Mouse (Mus musculus): Measurements from ENCODE around the gene Cpa2. TPM values are rescaled to one million over a fixed set of nuclear protein-coding genes. Genes with fewer than 3 reads are reported as not detected.

The Cpa2 gene
- polyA plus RNA-seq, 1 experiment from 2014 or later = 11.3 TPM

DNA sequence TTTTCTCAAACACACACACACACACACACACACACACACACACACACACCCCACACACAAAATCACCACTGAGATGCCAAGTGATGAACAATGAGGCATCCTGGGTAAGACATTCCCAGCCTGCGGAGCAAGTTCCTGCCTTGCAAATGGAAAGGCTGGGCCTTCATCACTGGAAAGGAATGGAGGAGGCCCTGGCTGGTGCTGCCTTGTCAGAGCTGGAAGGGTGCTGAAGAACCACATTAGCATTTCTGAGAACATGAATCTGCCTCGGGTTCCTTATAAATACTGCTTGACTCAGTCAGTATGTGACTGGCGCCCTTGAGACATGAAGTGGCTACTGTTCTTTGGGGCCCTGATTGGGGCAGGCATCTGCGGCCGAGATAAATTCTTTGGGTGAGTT is 26.7 kb downstream of the Cpa2 start, which contains the start of gene Cpa4:
Gene Cpa4 (plus strand): TSS at position 301 of the 400 bp plus-strand sequence.
- peaks cover 5% of the 10 kb centered on the region for H3K4me1 ChIP-seq (ENCODE audit: control insufficient read depth, insufficient read depth, low read length)
- DNase-seq (ENCODE audit: low spot score) = no peak
- 84% methylated on average over 5 of the region's 5 CpGs for WGBS
- no peak within 1 kb of the TSS for H3K27ac ChIP-seq (ENCODE audit: low read depth, low read length)
- H3K9ac ChIP-seq (ENCODE audit: low read length) = no peak within 1 kb of the TSS
- no peak for ATAC-seq (ENCODE audit: insufficient read depth, low FRiP score, low TSS enrichment)
- H3K4me2 ChIP-seq (ENCODE audit: low read depth) = no peak within 1 kb of the TSS
- H3K27me3 ChIP-seq (ENCODE audit: control insufficient read depth, insufficient read depth, low read length) = no peaks in the 10 kb centered on the region
- no peak within 1 kb of the TSS for H3K4me3 ChIP-seq (ENCODE audit: low read depth, low read length)
- no peaks in the 10 kb centered on the region for H3K9me3 ChIP-seq (ENCODE audit: control insufficient read depth, low read length)
- no peaks in the 10 kb centered on the region for H3K36me3 ChIP-seq (ENCODE audit: control insufficient read depth, insufficient read depth, low read length)

DNA sequence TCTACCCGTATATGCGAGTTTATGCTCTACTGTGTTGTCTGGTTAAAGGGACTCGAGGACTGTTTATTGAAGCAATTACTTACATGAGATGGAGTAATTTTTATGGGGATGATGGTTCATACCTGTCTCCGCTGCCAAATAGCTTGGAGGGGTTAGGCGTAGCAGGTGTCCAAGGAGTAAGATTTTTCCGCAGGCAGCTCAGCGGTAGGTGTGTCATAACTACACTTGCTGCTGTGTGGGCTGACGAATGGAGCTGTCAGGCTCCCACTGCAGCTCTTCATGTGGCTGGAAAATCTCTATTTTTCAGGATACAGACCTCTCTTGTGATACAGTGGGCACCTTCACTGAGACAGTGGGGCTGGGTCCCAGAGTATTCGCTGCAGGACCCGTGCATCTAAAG is 27.9 kb downstream of the Cpa2 start:
- WGBS = 82% methylated on average over 10 of the region's 10 CpGs
- ATAC-seq (ENCODE audit: insufficient read depth, low FRiP score, low TSS enrichment) (no peak), DNase-seq (ENCODE audit: low spot score) (no peak)
- H3K9ac ChIP-seq (ENCODE audit: low read length) = no peak overlapping the region
- H3K4me1 ChIP-seq (ENCODE audit: control insufficient read depth, insufficient read depth, low read length) = peaks cover 6% of the 10 kb centered on the region
- no peak overlapping the region for H3K4me3 ChIP-seq (ENCODE audit: low read depth, low read length)
- no peaks in the 10 kb centered on the region for H3K27me3 ChIP-seq (ENCODE audit: control insufficient read depth, insufficient read depth, low read length)
- no peaks in the 10 kb centered on the region for H3K36me3 ChIP-seq (ENCODE audit: control insufficient read depth, insufficient read depth, low read length)
- H3K27ac ChIP-seq (ENCODE audit: low read depth, low read length) = no peak overlapping the region
- no peaks in the 10 kb centered on the region for H3K9me3 ChIP-seq (ENCODE audit: control insufficient read depth, low read length)
- H3K4me2 ChIP-seq (ENCODE audit: low read depth) = no peak overlapping the region

DNA sequence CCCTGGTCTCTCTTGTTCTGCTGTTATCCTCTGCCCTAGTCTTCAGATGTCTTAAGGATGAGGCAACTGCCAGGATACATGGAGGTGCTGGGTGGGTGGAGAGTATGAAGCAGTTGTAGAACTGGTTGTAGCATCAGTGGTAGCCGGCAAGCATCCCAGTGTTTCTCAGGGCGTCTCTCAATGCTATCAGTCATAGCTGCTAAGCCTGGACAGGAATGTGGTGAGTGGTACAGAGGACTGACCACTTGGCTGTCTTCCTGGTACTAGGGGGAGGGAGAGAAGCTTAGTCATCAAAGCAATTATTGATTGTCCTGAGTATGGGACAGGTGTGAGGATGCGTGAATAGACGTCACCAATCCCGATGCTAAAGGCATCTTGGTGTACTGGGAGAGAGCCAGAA is 28.6 kb downstream of the Cpa2 start:
- DNase-seq (ENCODE audit: low spot score) (no peak), ATAC-seq (ENCODE audit: insufficient read depth, low FRiP score, low TSS enrichment) (no peak)
- Histone ChIP-seq H3K9me3 (ENCODE audit: control insufficient read depth, low read length) (no peaks in the 10 kb centered on the region), H3K9ac (ENCODE audit: low read length) (no peak overlapping the region), H3K27ac (ENCODE audit: low read depth, low read length) (no peak overlapping the region), H3K4me3 (ENCODE audit: low read depth, low read length) (no peak overlapping the region), H3K4me1 (ENCODE audit: control insufficient read depth, insufficient read depth, low read length) (peaks cover 6% of the 10 kb centered on the region), H3K27me3 (ENCODE audit: control insufficient read depth, insufficient read depth, low read length) (no peaks in the 10 kb centered on the region), H3K4me2 (ENCODE audit: low read depth) (no peak overlapping the region), H3K36me3 (ENCODE audit: control insufficient read depth, insufficient read depth, low read length) (no peaks in the 10 kb centered on the region)
- WGBS = 93% methylated on average over 5 of the region's 5 CpGs

DNA sequence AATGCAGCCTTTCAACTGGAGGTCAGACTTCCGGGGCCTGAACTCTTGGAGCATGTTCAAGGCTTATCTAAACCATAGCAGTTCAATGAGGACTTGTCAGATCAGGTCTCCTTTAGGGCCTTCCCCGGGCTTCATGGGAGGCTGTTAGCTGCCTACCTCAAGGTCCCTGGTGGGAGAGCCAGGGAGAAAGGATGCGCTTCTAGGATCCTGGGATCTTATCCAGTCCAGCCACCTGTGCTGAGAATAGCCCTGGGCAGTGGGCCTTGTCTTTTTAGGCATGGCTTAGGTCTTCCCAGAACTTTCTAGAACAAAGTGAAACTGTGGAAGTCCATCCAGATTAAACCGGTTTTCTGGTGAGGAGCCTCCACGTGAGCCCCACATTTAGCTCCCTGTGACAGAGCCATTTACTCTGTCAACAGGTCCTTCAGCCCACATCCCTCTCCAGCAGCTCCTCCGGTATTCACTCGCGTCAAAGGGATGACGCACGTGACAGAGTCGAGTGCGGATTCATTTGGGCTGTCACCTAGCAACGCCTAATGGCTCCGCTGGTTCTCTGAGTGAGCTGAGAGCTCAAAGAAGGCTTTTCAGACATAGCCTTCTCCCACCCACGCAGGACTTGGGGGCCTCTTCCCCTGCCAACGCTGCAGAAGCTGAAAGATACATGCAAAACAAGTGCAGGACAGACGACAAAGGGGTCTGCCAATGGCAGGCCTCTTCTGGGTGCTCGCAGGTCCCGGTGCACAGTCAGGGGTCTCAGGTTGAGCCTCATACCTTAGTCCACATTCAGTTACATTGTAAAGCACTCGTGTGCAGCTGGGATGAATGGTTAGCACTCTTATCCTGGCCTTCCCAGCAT is 31.3 kb downstream of the Cpa2 start:
- ATAC-seq (ENCODE audit: insufficient read depth, low FRiP score, low TSS enrichment) (peak; percentile 83), DNase-seq (ENCODE audit: low spot score) (peak; percentile 84)
- H3K27ac ChIP-seq (ENCODE audit: low read depth, low read length) = peak overlapping the region; percentile 61; the same call in 1 of the 2 replicates
- H3K36me3 ChIP-seq (ENCODE audit: control insufficient read depth, insufficient read depth, low read length) = no peaks in the 10 kb centered on the region
- no peaks in the 10 kb centered on the region for H3K9me3 ChIP-seq (ENCODE audit: control insufficient read depth, low read length)
- no peak overlapping the region; the same call in 1 of the 2 replicates for H3K4me2 ChIP-seq (ENCODE audit: low read depth)
- WGBS = 45% methylated on average over 20 of the region's 20 CpGs
- no peaks in the 10 kb centered on the region for H3K27me3 ChIP-seq (ENCODE audit: control insufficient read depth, insufficient read depth, low read length)
- 0 out of 2 replicates have a peak overlapping the region, but pooled peaks have one; percentile 16 for H3K9ac ChIP-seq (ENCODE audit: low read length)
- H3K4me1 ChIP-seq (ENCODE audit: control insufficient read depth, insufficient read depth, low read length) = peaks cover 6% of the 10 kb centered on the region
- no peak overlapping the region for H3K4me3 ChIP-seq (ENCODE audit: low read depth, low read length)

DNA sequence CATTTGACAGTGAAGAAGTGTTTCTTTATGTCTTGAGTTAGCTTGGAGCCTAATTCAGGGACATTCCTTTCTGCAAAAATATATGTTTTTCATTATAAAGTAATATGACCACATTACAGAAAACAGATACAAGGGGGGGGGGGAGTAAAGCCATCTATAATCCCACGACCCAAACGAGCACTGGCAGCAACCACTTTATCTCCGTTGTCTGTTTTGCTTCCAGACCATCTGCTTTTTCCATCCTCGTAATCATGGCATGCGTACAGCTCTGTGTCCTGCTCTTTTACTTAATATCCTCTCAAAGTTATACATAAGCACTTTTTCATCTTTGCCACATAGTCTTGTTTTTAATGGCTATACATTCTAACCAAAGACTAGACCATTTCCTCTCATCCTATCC is 32.0 kb downstream of the Cpa2 start:
- Histone ChIP-seq H3K36me3 (ENCODE audit: control insufficient read depth, insufficient read depth, low read length) (no peaks in the 10 kb centered on the region), H3K27ac (ENCODE audit: low read depth, low read length) (0 out of 2 replicates have a peak overlapping the region, but pooled peaks have one; percentile 61), H3K4me3 (ENCODE audit: low read depth, low read length) (no peak overlapping the region), H3K9ac (ENCODE audit: low read length) (no peak overlapping the region), H3K27me3 (ENCODE audit: control insufficient read depth, insufficient read depth, low read length) (no peaks in the 10 kb centered on the region), H3K9me3 (ENCODE audit: control insufficient read depth, low read length) (no peaks in the 10 kb centered on the region), H3K4me1 (ENCODE audit: control insufficient read depth, insufficient read depth, low read length) (peaks cover 6% of the 10 kb centered on the region), H3K4me2 (ENCODE audit: low read depth) (no peak overlapping the region)
- ATAC-seq (ENCODE audit: insufficient read depth, low FRiP score, low TSS enrichment) = no peak
- DNase-seq (ENCODE audit: low spot score) = peak; percentile 22
- 59% methylated on average over 5 of the region's 5 CpGs for WGBS

DNA sequence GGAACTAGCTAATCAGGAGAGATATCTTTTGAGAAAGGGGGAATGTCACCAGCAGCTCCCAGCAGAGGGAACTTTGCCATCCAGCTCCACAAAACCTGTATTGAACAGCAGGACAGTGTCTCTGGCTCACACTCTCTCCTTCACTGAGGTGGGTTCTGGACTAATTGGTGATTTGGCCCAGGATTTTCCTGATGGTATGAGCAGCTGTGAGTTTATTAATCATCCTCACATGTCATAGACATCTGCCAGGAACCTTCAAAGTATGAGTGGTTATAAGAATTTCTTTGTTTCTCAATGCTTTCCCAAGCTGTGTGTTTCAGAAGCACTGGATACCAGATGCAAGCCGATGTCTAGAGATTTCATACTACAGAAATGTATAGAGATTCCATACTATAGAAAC is 33.6 kb downstream of the Cpa2 start:
- no peak overlapping the region for H3K4me2 ChIP-seq (ENCODE audit: low read depth)
- no peak overlapping the region for H3K4me3 ChIP-seq (ENCODE audit: low read depth, low read length)
- no peaks in the 10 kb centered on the region for H3K36me3 ChIP-seq (ENCODE audit: control insufficient read depth, insufficient read depth, low read length)
- H3K27me3 ChIP-seq (ENCODE audit: control insufficient read depth, insufficient read depth, low read length) = no peaks in the 10 kb centered on the region
- H3K4me1 ChIP-seq (ENCODE audit: control insufficient read depth, insufficient read depth, low read length) = peaks cover 6% of the 10 kb centered on the region
- H3K9ac ChIP-seq (ENCODE audit: low read length) = no peak overlapping the region
- DNase-seq (ENCODE audit: low spot score) = no peak
- no peak overlapping the region for H3K27ac ChIP-seq (ENCODE audit: low read depth, low read length)
- no peaks in the 10 kb centered on the region for H3K9me3 ChIP-seq (ENCODE audit: control insufficient read depth, low read length)
- no peak for ATAC-seq (ENCODE audit: insufficient read depth, low FRiP score, low TSS enrichment)
- WGBS = 78% methylated on average over 1 of the region's 1 CpGs

DNA sequence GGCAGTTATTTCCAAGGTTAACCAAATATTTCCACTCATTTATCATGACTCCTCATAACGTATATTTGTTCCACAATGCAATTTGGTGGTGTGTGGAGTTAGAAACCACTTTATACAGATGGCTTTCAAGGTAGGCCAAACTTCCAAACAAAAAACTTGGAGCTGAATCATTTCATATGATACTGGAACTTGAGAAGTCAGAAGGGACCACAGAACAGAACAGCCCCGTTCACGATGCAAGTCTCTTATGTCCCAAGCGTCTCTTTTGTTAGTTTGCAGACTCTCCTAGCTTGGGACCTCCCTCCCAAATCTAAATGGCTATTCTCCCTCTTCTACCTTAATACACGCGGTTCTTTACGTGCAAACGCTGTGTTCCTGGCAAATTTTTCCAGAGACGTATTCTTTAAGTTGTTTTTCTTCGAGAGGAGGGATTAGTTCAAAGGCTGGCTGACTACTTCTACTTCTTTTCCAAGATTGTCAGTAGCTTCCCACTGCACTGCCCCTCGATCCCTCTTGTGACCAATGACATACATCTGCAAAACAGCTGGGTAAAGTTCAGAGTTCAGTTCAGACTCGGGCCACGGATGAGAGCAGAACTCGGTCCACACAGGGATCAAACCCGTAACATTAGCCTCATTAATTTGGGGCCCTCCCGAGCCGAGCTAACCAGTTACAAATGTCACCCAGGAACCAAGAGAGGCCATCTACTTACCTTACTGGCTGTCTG is 35.3 kb downstream of the Cpa2 start:
- DNase-seq (ENCODE audit: low spot score) (no peak), ATAC-seq (ENCODE audit: insufficient read depth, low FRiP score, low TSS enrichment) (no peak)
- no peaks in the 10 kb centered on the region for H3K27me3 ChIP-seq (ENCODE audit: control insufficient read depth, insufficient read depth, low read length)
- peak overlapping the region; percentile 27; the same call in 1 of the 2 replicates for H3K27ac ChIP-seq (ENCODE audit: low read depth, low read length)
- no peak overlapping the region for H3K4me2 ChIP-seq (ENCODE audit: low read depth)
- 61% methylated on average over 17 of the region's 17 CpGs for WGBS
- H3K4me1 ChIP-seq (ENCODE audit: control insufficient read depth, insufficient read depth, low read length) = peaks cover 18% of the 10 kb centered on the region
- no peaks in the 10 kb centered on the region for H3K36me3 ChIP-seq (ENCODE audit: control insufficient read depth, insufficient read depth, low read length)
- H3K9ac ChIP-seq (ENCODE audit: low read length) = no peak overlapping the region
- H3K9me3 ChIP-seq (ENCODE audit: control insufficient read depth, low read length) = no peaks in the 10 kb centered on the region
- no peak overlapping the region for H3K4me3 ChIP-seq (ENCODE audit: low read depth, low read length)

DNA sequence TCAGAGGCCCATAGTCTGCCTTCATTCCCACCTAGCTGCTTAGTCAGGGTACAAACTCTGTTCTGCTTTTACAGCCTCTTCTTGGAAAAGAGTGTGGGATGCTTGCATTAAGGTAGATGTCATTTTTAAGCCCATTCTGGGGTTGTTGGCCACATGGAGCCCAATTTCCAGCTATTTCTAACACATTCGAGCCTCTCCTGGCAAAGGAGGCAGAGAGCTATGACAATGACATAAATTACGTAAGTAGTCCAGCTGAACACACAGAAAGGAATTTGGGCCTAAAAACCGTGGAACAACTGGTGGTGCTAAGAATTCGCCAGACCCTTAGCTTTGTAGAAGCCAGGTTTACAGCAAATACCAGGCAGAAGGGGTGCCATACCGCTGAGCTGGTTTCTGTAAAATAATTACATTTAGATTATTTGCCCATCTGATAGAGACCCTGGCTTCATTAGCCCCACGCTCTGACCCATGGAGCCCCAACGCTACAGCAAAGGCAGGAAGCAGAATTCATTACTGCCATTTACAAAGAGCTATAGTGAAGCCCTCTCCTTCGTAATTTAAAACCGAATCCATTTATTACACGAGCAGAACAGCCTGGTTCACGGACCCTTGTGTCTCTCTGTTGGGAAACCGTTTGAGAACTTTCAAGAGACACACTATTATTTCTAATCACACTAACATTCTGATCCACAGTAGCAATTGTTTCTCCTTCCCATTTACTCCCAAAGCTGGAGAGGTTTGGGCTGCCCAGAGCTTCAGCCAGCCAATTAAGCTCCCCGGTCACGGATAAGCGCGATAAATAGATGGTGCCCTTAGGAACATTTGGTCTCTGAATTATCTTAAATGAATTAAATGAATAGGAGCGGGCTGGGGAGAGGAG is 38.8 kb downstream of the Cpa2 start:
- 38% methylated on average over 17 of the region's 17 CpGs for WGBS
- H3K36me3 ChIP-seq (ENCODE audit: control insufficient read depth, insufficient read depth, low read length) = no peaks in the 10 kb centered on the region
- H3K4me2 ChIP-seq (ENCODE audit: low read depth) = no peak overlapping the region
- DNase-seq (ENCODE audit: low spot score) (peak; percentile 45), ATAC-seq (ENCODE audit: insufficient read depth, low FRiP score, low TSS enrichment) (no peak)
- no peaks in the 10 kb centered on the region for H3K9me3 ChIP-seq (ENCODE audit: control insufficient read depth, low read length)
- H3K4me3 ChIP-seq (ENCODE audit: low read depth, low read length) = no peak overlapping the region
- peak overlapping the region; percentile 75 for H3K27ac ChIP-seq (ENCODE audit: low read depth, low read length)
- no peak overlapping the region for H3K9ac ChIP-seq (ENCODE audit: low read length)
- H3K27me3 ChIP-seq (ENCODE audit: control insufficient read depth, insufficient read depth, low read length) = no peaks in the 10 kb centered on the region
- H3K4me1 ChIP-seq (ENCODE audit: control insufficient read depth, insufficient read depth, low read length) = peaks cover 12% of the 10 kb centered on the region

Measured in neural tube, embryonic 11.5 days (tissue).